Mouse (Mus musculus) ES-E14 (cell line): ENCODE results near the gene Dennd5a. TPM values are rescaled to one million over a fixed set of nuclear protein-coding genes. Genes with fewer than 3 reads are reported as not detected.

ENCODE experiments used
- DNase-seq: peaks from one replicate; pipeline ENCODE4 v3.0.0-alpha.2; 2013; ENCODE audit warnings: low read depth, low spot score
- H3K27ac ChIP-seq: 2 replicates; pipeline ENCODE4 v1.5.1; 2012; ENCODE audit warnings: low read depth, mild to moderate bottlenecking, low read length, moderate library complexity, mixed read lengths; ENCODE audit not compliant: poor library complexity, insufficient read depth, severe bottlenecking
- H3K36me3 ChIP-seq: 2 replicates; pipeline ENCODE4 v1.6.1; 2012; ENCODE audit warnings: mild to moderate bottlenecking, low read length, moderate library complexity, mixed read lengths; ENCODE audit not compliant: control insufficient read depth, poor library complexity, insufficient read depth, severe bottlenecking
- H3K4me1 ChIP-seq, 2 experiments: fragments of 150-350 bp in 1 of 2; sonication (generic) in 1 of 2; 2 replicates each; pipeline ENCODE4 v1.6.1; 2012; ENCODE audit warnings: low read length in 2 of 2, mild to moderate bottlenecking in 1 of 2, mixed read lengths in 1 of 2; ENCODE audit not compliant: control insufficient read depth in 2 of 2, insufficient read depth in 2 of 2, poor library complexity in 1 of 2
- H3K4me3 ChIP-seq, 2 experiments: fragments of 150-350 bp in 1 of 2; sonication (generic) in 1 of 2; 2 replicates each; pipeline ENCODE4 v1.5.1; 2012; ENCODE audit warnings: low read length in 2 of 2, low read depth in 1 of 2, mild to moderate bottlenecking in 1 of 2, mixed read lengths in 1 of 2; ENCODE audit not compliant: insufficient read depth in 1 of 2, poor library complexity in 1 of 2, severe bottlenecking in 1 of 2
- H3K9ac ChIP-seq: 2 replicates; pipeline ENCODE4 v1.6.1; 2012; ENCODE audit warnings: low read depth, mild to moderate bottlenecking, low read length, mixed read lengths; ENCODE audit not compliant: poor library complexity, insufficient read depth, severe bottlenecking
- H3K9me3 ChIP-seq: fragments of 150-350 bp; sonication (generic); 2 replicates; pipeline ENCODE4 v1.6.1; 2012; ENCODE audit warnings: low read depth, mild to moderate bottlenecking, low read length; ENCODE audit not compliant: control insufficient read depth, insufficient read depth
- CHD2 ChIP-seq: IDR thresholded peaks from 2 replicates; pipeline ENCODE4 v1.6.1; 2014; ENCODE audit warnings: mild to moderate bottlenecking, low read depth, low read length, inconsistent platforms
- HCFC1 ChIP-seq: IDR thresholded peaks from 2 replicates; pipeline ENCODE4 v1.6.1; 2012; ENCODE audit warnings: low read length, inconsistent platforms, borderline replicate concordance; ENCODE audit not compliant: insufficient read depth
- MAFK ChIP-seq: IDR thresholded peaks from 2 replicates; pipeline ENCODE4 v1.6.1; 2014; ENCODE audit warnings: mild to moderate bottlenecking, low read depth, low read length, inconsistent platforms; ENCODE audit not compliant: insufficient read depth
- ZC3H11A ChIP-seq: IDR thresholded peaks from 2 replicates; pipeline ENCODE4 v1.6.1; 2012; ENCODE audit warnings: low read depth, mild to moderate bottlenecking, inconsistent platforms, low read length, borderline replicate concordance
- ZNF384 ChIP-seq: IDR thresholded peaks from 2 replicates; pipeline ENCODE4 v1.6.1; 2012; ENCODE audit warnings: low read depth, low read length, inconsistent platforms
- in situ Hi-C, 2 experiments: fragments of 600-800 bp; cut with MboI; formaldehyde crosslinking; loops; one replicate each; pipeline ENCODE4 v1.15.1; 2025; ENCODE audit warnings: low sequenced_read_pairs in 2 of 2, inconsistent platforms in 1 of 2; ENCODE audit not compliant: unreplicated experiment in 2 of 2
- total RNA-seq: library from RNA; depleted of rRNA; stranded (reverse); fragments of 300-350 nt; gene quantifications from 2 replicates; pipeline ENCODE4 v1.2.3, GENCODE M21; 2012

Dennd5a gene
- total RNA-seq, 1 experiment = 28.8 TPM

GRCm38 (mm10) chr7:109889300-109889699, 71.0 kb downstream of the Dennd5a start:
- no peak overlapping the region for H3K27ac ChIP-seq
- 0 out of 2 replicates have a peak, but pooled peaks cover 2% of the 10 kb centered on the region for H3K36me3 ChIP-seq

GRCm38 (mm10) chr7:109886249-109886648, 74.0 kb downstream of the Dennd5a start:
- no peak overlapping the region for H3K9ac ChIP-seq
- DNase-seq = no peak
- no peaks in the 10 kb centered on the region for H3K9me3 ChIP-seq
- H3K4me1 ChIP-seq = no peaks in the 10 kb centered on the region
- in situ Hi-C loops = no loop called here
- H3K36me3 ChIP-seq = no peaks in the 10 kb centered on the region
- TF ChIP-seq ZNF384 = no peak
- no peak for TF ChIP-seq HCFC1
- no peak for TF ChIP-seq CHD2
- TF ChIP-seq ZC3H11A = no peak
- no peak for TF ChIP-seq MAFK
- H3K4me3 ChIP-seq = no peak overlapping the region
- H3K27ac ChIP-seq = no peak overlapping the region

More at GRCm38 (mm10) chr7:109889300-109889699, 71.0 kb downstream of the Dennd5a start:
- in situ Hi-C loops = no loop called here
- Histone ChIP-seq H3K4me3 (no peak overlapping the region), H3K9ac (no peak overlapping the region), H3K9me3 (no peaks in the 10 kb centered on the region), H3K4me1 (no peaks in the 10 kb centered on the region)
- no peak for TF ChIP-seq CHD2
- no peak for TF ChIP-seq ZNF384
- DNase-seq = no peak

GRCm38 (mm10) chr7:109882574-109882973, 77.7 kb downstream of the Dennd5a start:
- Histone ChIP-seq H3K9ac (no peak overlapping the region), H3K27ac (no peak overlapping the region), H3K9me3 (no peaks in the 10 kb centered on the region), H3K4me1 (peaks cover 2 to 6% of the 10 kb centered on the region in 2 experiments; a peak in 3 of 4 replicates), H3K36me3 (no peaks in the 10 kb centered on the region), H3K4me3 (no peak overlapping the region)
- in situ Hi-C loops = no loop called here
- DNase-seq = no peak
- TF ChIP-seq CHD2 (no peak), ZC3H11A (no peak), MAFK (no peak), ZNF384 (no peak), HCFC1 (no peak)

- Histone ChIP-seq H3K4me1 (peaks cover 2 to 6% of the 10 kb centered on the region in 2 experiments; a peak in 3 of 4 replicates), H3K36me3 (no peaks in the 10 kb centered on the region), H3K9ac (no peak overlapping the region), H3K9me3 (no peaks in the 10 kb centered on the region), H3K4me3 (no peak overlapping the region), H3K27ac (no peak overlapping the region)
- in situ Hi-C loops = no loop called here
- no peak for DNase-seq
- TF ChIP-seq ZNF384 (peak; percentile 84), ZC3H11A (no peak), MAFK (no peak)
These were observed 78.6 kb downstream of the Dennd5a start for GRCm38 (mm10) chr7:109881561-109882099.

- Histone ChIP-seq H3K27ac (0 out of 2 replicates have a peak overlapping the region, but pooled peaks have one; percentile 18), H3K36me3 (no peaks in the 10 kb centered on the region), H3K4me1 (peaks cover 5 to 22% of the 10 kb centered on the region in 2 experiments; a peak in 3 of 4 replicates), H3K9ac (peak overlapping the region; percentile 66; the same call in 1 of the 2 replicates), H3K9me3 (no peaks in the 10 kb centered on the region), H3K4me3 (no peak overlapping the region)
- in situ Hi-C loops = no loop called here
- no peak for DNase-seq
- TF ChIP-seq ZC3H11A (no peak), MAFK (no peak), ZNF384 (no peak), CHD2 (no peak)
These were observed 81.1 kb downstream of the Dennd5a start for GRCm38 (mm10) chr7:109879158-109879557.
